8 mouse cellular contexts compared by ENCODE assay signal in genomic region chr1:93114713-93115463, GRCm38 (mm10). TPM values are rescaled to one million over a fixed set of nuclear protein-coding genes. Genes with fewer than 3 reads are reported as not detected.
DNase-seq lines count a peak whose midpoint lies in the region; ATAC-seq lines count a peak whose summit lies in the region.

No protein-coding gene starts in this region.

- peak overlapping the region; percentile 45 for H3K4me3 ChIP-seq in forebrain, embryonic 13.5 days
- peak overlapping the region; percentile 33 for H3K4me3 ChIP-seq in hindbrain, embryonic 11.5 days (ENCODE audit: low read depth, low read length)

- ATAC-seq in forebrain, embryonic 13.5 days = peak; percentile 100
- ATAC-seq in hindbrain, embryonic 11.5 days (ENCODE audit: low FRiP score) = peak; percentile 100
- no peak for ATAC-seq in erythroid progenitor cell, adult 5-6 weeks (replicated peaks; ENCODE audit: low FRiP score, poor library complexity, severe bottlenecking)

- peak; percentile 85 for DNase-seq in Muller cell, postnatal 12 days (ENCODE audit: inconsistent ontology term)
- DNase-seq in c-Kit-positive CD71-positive TER-119-negative erythroid progenitor cells, embryonic 14.5 days (ENCODE audit: low read depth) = peak; percentile 15
- peak; percentile 98 for DNase-seq in hindbrain, embryonic 11.5 days (ENCODE audit: low spot score)
- peak; percentile 73 to 78 for DNase-seq in layer of hippocampus, postnatal 10 days (ENCODE audit: low spot score in 2 of 2)
- DNase-seq in lung, postnatal 10 days = peak; percentile 81
- DNase-seq in right cerebral cortex, adult 18-20 months = peak; percentile 90

- peaks cover 6% of the 10 kb centered on the region for H3K4me1 ChIP-seq in forebrain, embryonic 13.5 days
- H3K4me1 ChIP-seq in hindbrain, embryonic 11.5 days (replicated peaks; ENCODE audit: control insufficient read depth, insufficient read depth, low read length) = no peaks in the 10 kb centered on the region; the same call in 1 of the 2 replicates

- peak overlapping the region; percentile 41 for H3K27ac ChIP-seq in forebrain, embryonic 13.5 days
- H3K27ac ChIP-seq in hindbrain, embryonic 11.5 days (ENCODE audit: low read depth, low read length) = 0 out of 2 replicates have a peak overlapping the region, but pooled peaks have one; percentile 42

- peak overlapping the region; percentile 67 for H3K4me2 ChIP-seq in forebrain, embryonic 13.5 days
- peak overlapping the region; percentile 66 for H3K4me2 ChIP-seq in hindbrain, embryonic 11.5 days (replicated peaks; ENCODE audit: low read depth, low read length)

- 20% methylated on average over 21 of the region's 21 CpGs for WGBS in forebrain, embryonic 13.5 days
- 26% methylated on average over 21 of the region's 21 CpGs for WGBS in hindbrain, embryonic 11.5 days

- H3K9me3 ChIP-seq in forebrain, embryonic 13.5 days (replicated peaks) = no peaks in the 10 kb centered on the region
- no peaks in the 10 kb centered on the region; the same call in 1 of the 2 replicates for H3K9me3 ChIP-seq in hindbrain, embryonic 11.5 days (ENCODE audit: control insufficient read depth, low read length)

- peak overlapping the region; percentile 61 for H3K9ac ChIP-seq in forebrain, embryonic 13.5 days
- H3K9ac ChIP-seq in hindbrain, embryonic 11.5 days (ENCODE audit: low read depth, low read length) = peak overlapping the region; percentile 44

- H3K27me3 ChIP-seq in forebrain, embryonic 13.5 days = no peaks in the 10 kb centered on the region
- no peaks in the 10 kb centered on the region for H3K27me3 ChIP-seq in hindbrain, embryonic 11.5 days (ENCODE audit: control insufficient read depth, insufficient read depth, low read length)

- no peaks in the 10 kb centered on the region for H3K36me3 ChIP-seq in forebrain, embryonic 13.5 days (ENCODE audit: poor library complexity, severe bottlenecking)
- H3K36me3 ChIP-seq in hindbrain, embryonic 11.5 days (ENCODE audit: control insufficient read depth, insufficient read depth, low read length) = no peaks in the 10 kb centered on the region

RNA-seq across cellular contexts. Expression of gene Kif1a, which starts 13.1 kb away (rescaled TPM):
- 205 and 224 TPM in 2 replicates for polyA plus RNA-seq in forebrain, embryonic 13.5 days (2015; fragmentation: Nextera tagmentation; extraction: Ambion mirVana)
- polyA plus RNA-seq in hindbrain, embryonic 11.5 days (2014; fragmentation: Nextera tagmentation; extraction: Ambion mirVana) = 72.0 and 82.8 TPM in 2 replicates
- total RNA-seq in layer of hippocampus, postnatal 10 days (2021) = 100 to 1,000 TPM; 704 to 762 TPM
- total RNA-seq in erythroid progenitor cell, adult 5-6 weeks (2015; ENCODE audit: low replicate concordance) = 0.36 TPM in 1 of 2 replicates, not detected in the other
- not detected in 2 replicates for total RNA-seq in erythroid progenitor cell, adult 5-6 weeks (2017; ENCODE audit: low replicate concordance)

RNA-seq across cellular contexts. Expression of gene Agxt, which starts 20.2 kb away (rescaled TPM):
- not detected in 2 replicates for polyA plus RNA-seq in forebrain, embryonic 13.5 days (2015; fragmentation: Nextera tagmentation; extraction: Ambion mirVana)
- polyA plus RNA-seq in hindbrain, embryonic 11.5 days (2014; fragmentation: Nextera tagmentation; extraction: Ambion mirVana) = not detected in 2 replicates
- not detected for total RNA-seq in layer of hippocampus, postnatal 10 days (2021)
- total RNA-seq in erythroid progenitor cell, adult 5-6 weeks (2015; ENCODE audit: low replicate concordance) = not detected in 2 replicates
- not detected in 2 replicates for total RNA-seq in erythroid progenitor cell, adult 5-6 weeks (2017; ENCODE audit: low replicate concordance)

RNA-seq across cellular contexts. Expression of gene 2310007B03Rik, which starts 45.9 kb away (rescaled TPM):
- 0.08 and 0.16 TPM in 2 replicates for polyA plus RNA-seq in forebrain, embryonic 13.5 days (2015; fragmentation: Nextera tagmentation; extraction: Ambion mirVana)
- polyA plus RNA-seq in hindbrain, embryonic 11.5 days (2014; fragmentation: Nextera tagmentation; extraction: Ambion mirVana) = 0.49 and 0.77 TPM in 2 replicates
- not detected for total RNA-seq in layer of hippocampus, postnatal 10 days (2021)
- not detected in 2 replicates for total RNA-seq in erythroid progenitor cell, adult 5-6 weeks (2015; ENCODE audit: low replicate concordance)
- not detected in 2 replicates for total RNA-seq in erythroid progenitor cell, adult 5-6 weeks (2017; ENCODE audit: low replicate concordance)

RNA-seq across cellular contexts. Expression of gene Crocc2, which starts 53.6 kb away (rescaled TPM):
- polyA plus RNA-seq in forebrain, embryonic 13.5 days (2015; fragmentation: Nextera tagmentation; extraction: Ambion mirVana) = 0.10 and 0.20 TPM in 2 replicates
- 0.09 and 0.18 TPM in 2 replicates for polyA plus RNA-seq in hindbrain, embryonic 11.5 days (2014; fragmentation: Nextera tagmentation; extraction: Ambion mirVana)
- under 1 TPM; 0.80 to 0.98 TPM for total RNA-seq in layer of hippocampus, postnatal 10 days (2021)
- total RNA-seq in erythroid progenitor cell, adult 5-6 weeks (2015; ENCODE audit: low replicate concordance) = not detected in 2 replicates
- not detected in 2 replicates for total RNA-seq in erythroid progenitor cell, adult 5-6 weeks (2017; ENCODE audit: low replicate concordance)

Comparison
In these comparisons a context has a peak if more than half of its experiments do, and no peak if none do; other contexts are left out.
1. DNase-seq: peak in every context shown above with its lines; median percentile 98 in hindbrain, embryonic 11.5 days; 90 in right cerebral cortex, adult 18-20 months; 85 in Muller cell, postnatal 12 days; 81 in lung, postnatal 10 days; 76 in layer of hippocampus, postnatal 10 days; 15 in c-Kit-positive CD71-positive TER-119-negative erythroid progenitor cells, embryonic 14.5 days.
2. RNA of gene Kif1a, which starts 13.1 kb away (total RNA-seq): 704 to 762 TPM in layer of hippocampus, postnatal 10 days; 0.36 TPM in erythroid progenitor cell, adult 5-6 weeks; every median in the first group is over 100 times any median in the second.